Mouse (Mus musculus): Measurements from ENCODE around the gene Cnfn. TPM values are rescaled to one million over a fixed set of nuclear protein-coding genes. Genes with fewer than 3 reads are reported as not detected.
"Not testable (repeated sequence)": the region's sequence is repeated elsewhere in the genome, so short reads cannot be mapped to it uniquely, and the experiment has no call there.

Gene Cnfn
- polyA plus RNA-seq, 3 experiments from 2014 or later = not detected

GRCm38 (mm10) chr7:25365937-25366625, 3.4 kb downstream of the Cnfn start:
- ATAC-seq = no peak

DNA sequence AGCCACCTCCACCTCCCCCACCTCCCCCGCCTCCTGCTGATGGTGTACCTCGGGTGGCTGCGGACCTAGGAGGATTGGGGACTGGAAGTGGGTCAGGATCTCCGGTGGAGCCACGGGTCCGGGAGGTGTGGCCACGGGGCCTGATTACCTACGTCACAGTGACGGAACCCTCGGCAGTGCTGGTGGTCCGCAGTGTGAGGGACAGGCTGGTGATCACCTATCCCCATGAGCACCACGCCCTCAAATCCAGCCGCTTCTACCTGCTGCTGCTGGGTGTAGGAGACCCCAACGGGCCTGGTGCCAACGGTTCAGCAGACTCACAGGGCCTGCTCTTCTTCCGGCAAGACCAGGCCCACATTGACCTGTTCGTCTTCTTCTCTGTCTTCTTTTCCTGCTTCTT, 5.9 kb downstream of the Cnfn start:
- ATAC-seq = no peak

DNA sequence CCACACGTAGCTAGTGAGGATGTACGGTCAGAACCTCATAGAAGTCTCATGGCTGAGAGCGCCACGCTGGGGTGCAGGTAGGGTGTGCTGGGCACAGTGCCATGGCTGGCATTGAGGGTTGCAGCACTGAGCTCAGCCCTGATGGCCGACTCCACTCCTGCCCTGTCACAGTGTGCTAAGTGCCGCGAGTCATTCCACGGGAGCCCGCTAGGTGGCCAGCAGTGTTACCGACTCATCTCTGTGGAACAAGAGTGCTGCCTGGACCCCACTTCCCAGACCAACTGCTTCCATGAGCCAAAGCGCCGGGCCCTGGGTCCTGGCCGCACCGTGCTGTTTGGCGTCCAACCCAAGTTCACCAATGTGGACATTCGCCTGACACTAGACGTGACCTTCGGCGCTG, 6.4 kb downstream of the Cnfn start:
- no peak for ATAC-seq

DNA sequence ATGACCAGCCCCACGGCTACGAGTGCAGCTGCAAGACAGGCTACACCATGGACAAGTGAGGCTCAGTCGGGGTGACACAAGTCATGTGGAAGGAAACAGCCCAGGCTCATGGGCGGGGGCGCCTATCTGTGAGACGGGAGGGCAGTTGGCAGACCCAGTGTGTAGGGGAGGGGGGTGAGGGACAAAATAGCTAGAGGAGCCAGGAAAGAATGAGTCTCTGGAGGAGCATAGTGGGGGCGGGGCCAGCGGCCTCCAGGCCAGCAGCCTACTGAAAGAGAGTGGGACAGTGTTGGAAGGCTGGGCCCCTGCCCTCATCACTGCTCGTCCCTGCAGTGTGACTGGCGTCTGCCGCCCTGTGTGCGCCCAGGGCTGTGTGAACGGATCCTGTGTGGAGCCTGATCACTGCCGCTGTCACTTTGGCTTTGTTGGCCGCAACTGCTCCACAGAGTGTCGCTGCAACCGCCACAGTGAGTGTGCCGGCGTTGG, 10.8 kb downstream of the Cnfn start:
- no peak for ATAC-seq

- no peak for ATAC-seq
Measured at GRCm38 (mm10) chr7:25348861-25349260, 20.7 kb downstream of the Cnfn start.

GRCm38 (mm10) chr7:25341000-25341784, 28.3 kb downstream of the Cnfn start:
- ATAC-seq = no peak

- ATAC-seq = no peak
Measured at GRCm38 (mm10) chr7:25339329-25339728, 30.2 kb downstream of the Cnfn start.

DNA sequence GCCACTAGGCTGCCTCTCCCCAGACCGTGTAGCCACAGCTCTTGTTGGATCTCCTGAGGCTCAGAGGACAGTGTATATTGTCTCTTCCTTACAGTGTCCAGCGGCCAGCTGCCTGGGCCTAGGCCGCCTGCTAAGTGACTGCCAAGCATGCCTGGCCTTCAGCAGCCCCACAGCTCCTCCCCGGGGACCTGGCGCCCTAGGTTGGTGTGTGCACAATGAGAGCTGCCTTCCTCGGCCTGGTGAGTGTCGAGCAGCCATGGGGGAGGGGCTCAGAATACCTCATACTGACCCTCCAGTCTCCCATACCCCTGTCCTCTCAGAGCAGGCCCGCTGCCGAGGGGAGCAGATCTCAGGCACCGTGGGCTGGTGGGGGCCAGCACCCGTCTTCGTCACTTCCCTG, 35.1 kb downstream of the Cnfn start:
- ATAC-seq = no peak

- ATAC-seq = no peak
Measured at GRCm38 (mm10) chr7:25333596-25334307, 35.8 kb downstream of the Cnfn start.

- ATAC-seq = no peak
Measured at GRCm38 (mm10) chr7:25326233-25326632, 43.3 kb downstream of the Cnfn start.

DNA sequence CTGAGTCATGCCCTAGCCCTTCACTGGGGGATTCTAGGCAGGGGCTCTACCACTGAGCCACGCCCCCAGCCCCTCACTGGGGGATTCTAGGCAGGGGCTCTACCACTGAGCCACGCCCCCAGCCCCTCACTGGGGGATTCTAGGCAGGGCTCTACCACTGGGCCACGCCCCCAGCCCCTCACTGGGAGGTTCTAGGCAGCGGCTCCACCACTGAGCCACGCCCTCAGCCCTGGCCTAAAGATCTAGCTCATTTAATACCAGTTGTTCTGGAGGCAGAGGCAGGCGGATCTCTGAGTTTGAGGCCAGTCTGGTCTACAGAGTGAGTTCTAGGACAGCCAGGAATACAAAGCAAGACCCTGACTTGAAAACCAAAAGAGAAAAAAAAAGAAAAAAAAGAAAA, 44.1 kb downstream of the Cnfn start:
- not testable (repeated sequence) for ATAC-seq

GRCm38 (mm10) chr7:25323219-25323618, 46.3 kb downstream of the Cnfn start:
- ATAC-seq = no peak

DNA sequence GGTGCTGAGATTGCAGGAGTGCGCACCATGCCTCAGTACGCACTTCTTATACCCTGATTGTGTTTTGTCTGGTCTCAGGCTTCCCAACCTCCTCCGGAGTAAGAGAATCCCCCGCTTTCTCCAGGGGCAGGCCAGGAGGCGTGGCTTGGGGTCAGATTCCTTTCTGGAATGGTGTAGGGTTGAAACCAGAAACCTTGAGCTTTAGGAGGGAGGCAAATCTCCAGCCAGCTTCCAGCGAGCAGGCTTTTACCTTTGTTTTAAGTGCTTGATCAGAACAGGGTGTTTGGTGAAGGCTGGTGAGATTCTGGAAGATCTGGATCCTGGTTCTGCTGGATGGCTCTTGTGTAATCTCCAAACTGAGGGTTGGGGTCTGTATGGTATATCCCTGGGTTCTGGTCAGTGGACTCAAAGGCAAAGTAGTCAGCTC, 47.5 kb downstream of the Cnfn start:
- ATAC-seq = no peak

Other genes with a start within 250 kb of the Cnfn start
- gene Pou2f2, start 190.0 kb downstream of the Cnfn start, polyA plus RNA-seq (2017; shearing (Covaris generic)) = 10 to 100 TPM; 18.1 to 32.0 (median 30.0) TPM
- 10 to 100 TPM; 24.6 to 26.2 (median 25.0) TPM for gene Dedd2, start 149.1 kb downstream of the Cnfn start, polyA plus RNA-seq (2017; shearing (Covaris generic))
- 1 to 10 TPM; 2.2 to 4.0 (median 2.5) TPM for gene Zfp526, start 148.3 kb downstream of the Cnfn start, polyA plus RNA-seq (2017; shearing (Covaris generic))
- 10 to 100 TPM in 1 of 3 experiments, 1 to 10 TPM in 2; 8.5 to 13.3 (median 8.9) TPM for gene Gsk3a, start 131.9 kb downstream of the Cnfn start, polyA plus RNA-seq (2017; shearing (Covaris generic))
- gene Erf, start 119.0 kb downstream of the Cnfn start, polyA plus RNA-seq (2017; shearing (Covaris generic)) = under 1 TPM; 0.34 to 0.70 (median 0.38) TPM
- 10 to 100 TPM; 17.9 to 35.2 (median 21.6) TPM for gene Cic, start 102.0 kb downstream of the Cnfn start, polyA plus RNA-seq (2017; shearing (Covaris generic))
- 10 to 100 TPM; 17.5 to 37.2 (median 31.3) TPM for gene Pafah1b3, start 71.7 kb downstream of the Cnfn start, polyA plus RNA-seq (2017; shearing (Covaris generic))
- not detected for gene Prr19, start 68.3 kb downstream of the Cnfn start, polyA plus RNA-seq (2017; shearing (Covaris generic))
- not detected for gene Tmem145, start 63.6 kb downstream of the Cnfn start, polyA plus RNA-seq (2017; shearing (Covaris generic))
- gene Megf8, start 52.6 kb downstream of the Cnfn start, polyA plus RNA-seq (2017; shearing (Covaris generic)) = under 1 TPM in 2 of 3 experiments, not detected in 1; 0.13 to 0.31 TPM
- gene Lipe, start 29.0 kb upstream of the Cnfn start, polyA plus RNA-seq (2017; shearing (Covaris generic)) = 10 to 100 TPM in 2 of 3 experiments, 1 to 10 TPM in 1; 9.0 to 11.0 (median 10.1) TPM
- not detected for gene Cxcl17, start 43.2 kb upstream of the Cnfn start, polyA plus RNA-seq (2017; shearing (Covaris generic))
- under 1 TPM in 1 of 3 experiments, not detected in 2; 0.54 TPM for gene Ceacam1, start 107.9 kb upstream of the Cnfn start, polyA plus RNA-seq (2017; shearing (Covaris generic))
- gene Ceacam2, start 170.1 kb upstream of the Cnfn start, polyA plus RNA-seq (2017; shearing (Covaris generic)) = under 1 TPM in 1 of 3 experiments, not detected in 2; 0.20 TPM
- gene Erich4, start 246.2 kb upstream of the Cnfn start, polyA plus RNA-seq (2017; shearing (Covaris generic)) = not detected
- 10 to 100 TPM; 27.1 to 55.4 (median 47.5) TPM for gene Dmac2, start 249.7 kb upstream of the Cnfn start, polyA plus RNA-seq (2017; shearing (Covaris generic))

All from inflammation-experienced regulatory T-cells, adult 6 months (primary cell).